Mouse (Mus musculus): ENCODE measurements at regions not wholly inside any gene's neighbourhood (a gene's known extent, or its start where the extent isn't known, plus 50 kb on each side); places are given as distances from the start of the nearest gene placed in this dataset.

GRCm38 (mm10) chr3:123754011-123754610, 63.5 kb upstream of the Ndst3 start:
- DNase-seq (ENCODE audit: low spot score), result no peak

GRCm38 (mm10) chr3:123754927-123755326, 64.3 kb upstream of the Ndst3 start:
- no peak for DNase-seq (ENCODE audit: low spot score)

DNA sequence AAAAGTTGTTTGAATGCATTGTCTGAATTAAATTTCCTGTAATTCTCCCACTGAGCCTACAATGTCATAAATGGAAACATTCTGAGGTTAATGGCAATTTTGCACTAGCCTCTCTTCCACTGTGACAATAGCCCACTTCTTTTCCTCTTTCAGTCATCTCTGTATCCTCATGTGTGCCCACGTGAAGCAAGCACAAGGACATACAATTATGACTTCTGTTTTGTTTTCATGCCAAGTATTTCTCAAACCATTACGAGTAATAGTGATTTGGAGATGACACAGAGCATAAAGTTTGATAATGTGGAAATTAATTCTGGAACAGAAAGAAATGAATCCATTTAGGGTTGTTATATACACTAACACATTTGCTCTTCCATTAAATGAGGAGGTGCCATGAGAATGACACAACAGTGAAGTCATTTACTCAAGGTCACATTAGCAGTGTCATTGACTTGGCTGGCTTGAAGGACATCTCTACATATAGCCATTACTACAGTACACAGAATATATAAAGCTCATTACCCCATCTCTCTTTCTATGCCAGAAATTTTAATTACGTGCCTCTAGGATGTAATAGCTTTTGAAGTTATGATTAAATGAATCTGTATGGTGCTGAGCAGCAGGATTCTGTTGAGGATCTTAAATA, 75.4 kb upstream of the Ndst3 start:
- no peak for DNase-seq (ENCODE audit: low spot score)

GRCm38 (mm10) chr3:123766557-123766913, 75.9 kb upstream of the Ndst3 start:
- no peak for DNase-seq (ENCODE audit: low spot score)

GRCm38 (mm10) chr3:123780507-123780906, 89.9 kb upstream of the Ndst3 start:
- no peak for DNase-seq (ENCODE audit: low spot score)

GRCm38 (mm10) chr3:123781581-123781980, 90.9 kb upstream of the Ndst3 start:
- DNase-seq (ENCODE audit: low spot score), result no peak

- no peak for DNase-seq (ENCODE audit: low spot score)
Measured at GRCm38 (mm10) chr3:123784127-123784526, 93.5 kb upstream of the Ndst3 start.

DNA sequence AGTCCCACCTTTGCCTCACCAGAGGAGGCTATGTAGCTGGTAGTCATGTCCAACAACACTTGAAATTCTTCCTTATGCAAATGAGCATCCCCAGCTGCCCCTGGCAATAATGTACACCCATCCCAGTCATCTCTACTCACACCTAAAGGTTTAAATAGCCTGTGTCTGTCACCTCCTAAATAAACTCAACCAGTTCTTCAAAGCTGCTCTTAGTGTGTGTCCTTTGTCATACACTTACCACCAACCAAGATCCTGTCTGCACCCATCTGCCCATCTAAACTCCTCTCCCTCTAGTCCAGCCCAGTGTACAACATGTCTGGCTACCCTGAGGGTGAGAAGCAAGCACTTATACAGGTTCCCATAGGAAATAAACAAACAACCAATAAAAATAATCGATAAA, 103.4 kb upstream of the Ndst3 start:
- no peak for DNase-seq (ENCODE audit: low spot score)

DNA sequence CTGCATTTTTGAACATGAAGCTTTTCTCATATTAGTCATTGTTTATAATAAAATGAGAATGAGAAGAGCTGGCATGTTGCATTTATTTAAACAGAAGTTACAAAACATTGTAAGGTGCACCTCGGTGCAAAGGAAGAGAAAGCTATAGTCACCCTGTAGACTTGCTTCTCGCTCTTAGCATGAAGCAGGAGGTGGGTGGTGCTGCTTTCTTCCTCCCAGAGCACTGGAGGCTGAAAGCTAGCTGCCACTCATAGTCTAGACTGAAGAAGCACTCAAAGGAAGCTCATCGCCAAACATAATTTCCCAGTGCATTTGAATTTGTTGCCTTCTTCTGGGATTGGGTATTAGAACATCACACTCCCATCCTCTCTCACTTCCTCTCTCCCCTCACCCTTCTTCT, 114.7 kb upstream of the Ndst3 start:
- no peak for DNase-seq (ENCODE audit: low spot score)

DNA sequence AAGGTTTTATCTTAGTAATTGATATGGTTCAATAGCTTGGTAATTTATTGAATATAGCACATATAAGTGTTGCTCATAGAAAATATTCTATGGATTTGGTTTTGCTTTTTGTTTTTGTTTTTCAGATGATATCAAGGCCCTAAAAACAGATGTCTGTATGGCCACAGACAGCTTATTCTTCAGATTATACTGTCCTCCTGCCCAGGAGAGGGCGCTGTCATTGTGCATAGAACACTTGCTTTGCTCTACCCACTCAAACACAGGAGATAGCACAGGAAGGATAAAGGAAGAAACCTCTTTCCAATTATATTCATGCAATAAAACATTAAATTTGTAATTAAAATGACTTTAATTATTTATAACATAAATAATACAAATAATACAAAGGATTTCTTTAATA, 115.4 kb upstream of the Ndst3 start:
- DNase-seq (ENCODE audit: low spot score), result no peak

GRCm38 (mm10) chr3:123806546-123806945, 115.9 kb upstream of the Ndst3 start:
- DNase-seq (ENCODE audit: low spot score), result no peak

DNA sequence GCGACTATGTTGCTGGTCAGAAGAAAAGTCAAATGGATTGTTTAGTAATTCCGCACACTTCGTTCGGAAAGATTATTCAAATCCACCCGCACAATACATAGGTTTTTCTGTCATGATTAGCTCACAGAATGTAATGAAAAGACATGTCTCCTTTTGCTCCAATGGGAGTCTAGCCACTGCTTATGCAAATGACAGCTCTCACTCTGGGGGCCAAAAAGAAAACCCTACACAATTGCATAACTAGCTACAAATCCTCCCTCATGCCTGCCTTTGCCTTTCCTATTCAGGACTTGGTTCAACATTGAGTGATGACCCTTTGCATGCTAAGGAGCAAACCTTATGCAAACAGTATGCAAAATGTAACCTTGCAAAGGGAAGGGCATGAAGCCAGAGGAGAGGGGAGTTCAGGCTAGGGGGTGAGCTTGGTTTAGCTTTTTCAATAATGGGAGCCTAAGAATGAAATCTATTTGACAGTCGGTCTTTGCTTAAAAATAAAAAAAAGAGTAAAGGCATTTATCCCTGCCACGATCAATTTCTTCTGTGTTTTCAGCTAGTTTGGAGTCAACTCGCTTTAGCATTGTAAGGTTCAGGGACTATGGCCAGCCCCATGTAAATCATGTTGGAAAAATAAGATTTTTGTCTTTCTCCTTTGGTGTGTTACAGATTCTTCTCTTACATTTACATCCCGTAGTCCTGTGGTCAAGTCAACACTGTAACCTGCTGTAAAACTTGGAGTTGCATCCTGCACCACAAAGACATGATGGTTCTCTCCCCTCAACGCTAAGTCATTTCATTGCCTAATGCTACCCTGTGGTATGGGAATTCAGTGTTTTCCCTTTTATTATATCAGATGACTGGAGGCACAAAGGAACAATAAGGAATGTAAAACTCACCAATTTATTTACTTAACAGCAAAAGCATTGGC, 119.6 kb upstream of the Ndst3 start:
- no peak for DNase-seq (ENCODE audit: low spot score)

DNA sequence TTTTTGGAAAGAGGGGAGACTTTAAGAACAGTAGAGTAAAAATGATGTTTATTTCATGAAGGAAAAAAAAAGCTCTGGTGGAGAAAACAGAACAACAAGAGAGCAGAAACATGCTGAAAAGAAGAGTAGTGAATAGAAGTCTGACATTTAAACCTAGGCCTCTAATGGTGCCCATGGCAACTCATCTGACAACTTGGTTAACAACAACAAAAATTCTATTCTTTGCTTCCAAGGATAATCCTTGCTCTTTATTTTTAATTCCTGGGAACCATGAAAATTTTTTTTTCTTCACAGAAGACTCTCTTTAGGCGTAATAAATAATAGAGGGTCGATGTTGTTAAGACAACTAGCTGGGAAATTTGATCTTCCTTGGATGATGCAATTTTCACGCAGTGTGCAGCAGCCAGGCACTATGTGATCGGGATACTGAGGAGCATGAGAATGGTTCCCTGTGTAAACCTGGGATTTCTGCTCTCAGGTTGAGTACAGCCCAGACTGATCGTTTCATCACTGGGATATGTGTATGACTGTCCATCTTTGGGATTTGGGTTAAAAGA, 120.4 kb upstream of the Ndst3 start:
- no peak for DNase-seq (ENCODE audit: low spot score)

GRCm38 (mm10) chr3:123828790-123829189, 138.1 kb upstream of the Ndst3 start:
- no peak for DNase-seq (ENCODE audit: low spot score)

- no peak for DNase-seq (ENCODE audit: low spot score)
Measured at GRCm38 (mm10) chr3:123838385-123839170, 147.9 kb upstream of the Ndst3 start.

DNA sequence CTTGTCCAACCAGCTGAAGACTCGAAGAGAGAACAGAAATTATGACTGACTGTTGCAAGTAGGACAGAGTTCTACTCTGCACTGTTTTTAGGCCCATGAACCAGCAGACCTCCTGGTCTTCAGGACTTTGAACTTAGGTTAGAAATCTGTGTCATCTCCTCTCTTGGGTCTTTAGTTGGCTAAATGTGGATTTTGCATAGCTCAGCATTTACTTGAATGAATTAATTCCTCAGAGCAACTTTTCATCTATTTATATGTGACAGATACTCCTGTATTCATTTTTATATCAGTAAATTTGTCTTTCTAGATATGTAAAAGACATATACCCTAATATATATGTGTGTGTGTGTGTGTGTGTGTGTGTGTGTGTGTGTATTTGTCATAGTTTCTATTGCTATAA, 155.9 kb upstream of the Ndst3 start:
- DNase-seq (ENCODE audit: low spot score), result no peak

DNA sequence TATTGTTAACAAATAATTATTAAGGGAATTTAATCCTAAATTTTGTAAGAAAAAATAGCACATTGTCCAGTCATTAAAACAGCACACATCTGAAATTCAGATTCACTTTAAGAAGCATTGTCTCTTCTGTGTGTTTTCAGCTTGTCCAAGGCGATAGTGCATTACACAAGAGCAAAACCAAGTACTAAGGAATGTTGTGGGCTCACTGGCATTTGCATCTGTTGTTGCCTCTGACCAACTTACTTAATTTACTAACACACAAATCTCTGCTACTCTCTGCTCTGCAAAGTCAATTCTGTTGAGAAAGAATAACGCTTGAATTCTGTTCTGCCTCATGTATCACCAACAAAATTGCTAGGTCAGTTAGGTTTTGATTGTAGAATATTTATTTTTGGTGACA, 158.0 kb upstream of the Ndst3 start:
- DNase-seq (ENCODE audit: low spot score), result no peak

- DNase-seq (ENCODE audit: low spot score), result no peak
Measured at GRCm38 (mm10) chr3:123852889-123853288, 162.2 kb upstream of the Ndst3 start.

GRCm38 (mm10) chr3:123873709-123874108, 183.1 kb upstream of the Ndst3 start:
- DNase-seq (ENCODE audit: low spot score), result no peak

- no peak for DNase-seq (ENCODE audit: low spot score)
Measured at GRCm38 (mm10) chr3:123893691-123894090, 203.0 kb upstream of the Ndst3 start.

DNA sequence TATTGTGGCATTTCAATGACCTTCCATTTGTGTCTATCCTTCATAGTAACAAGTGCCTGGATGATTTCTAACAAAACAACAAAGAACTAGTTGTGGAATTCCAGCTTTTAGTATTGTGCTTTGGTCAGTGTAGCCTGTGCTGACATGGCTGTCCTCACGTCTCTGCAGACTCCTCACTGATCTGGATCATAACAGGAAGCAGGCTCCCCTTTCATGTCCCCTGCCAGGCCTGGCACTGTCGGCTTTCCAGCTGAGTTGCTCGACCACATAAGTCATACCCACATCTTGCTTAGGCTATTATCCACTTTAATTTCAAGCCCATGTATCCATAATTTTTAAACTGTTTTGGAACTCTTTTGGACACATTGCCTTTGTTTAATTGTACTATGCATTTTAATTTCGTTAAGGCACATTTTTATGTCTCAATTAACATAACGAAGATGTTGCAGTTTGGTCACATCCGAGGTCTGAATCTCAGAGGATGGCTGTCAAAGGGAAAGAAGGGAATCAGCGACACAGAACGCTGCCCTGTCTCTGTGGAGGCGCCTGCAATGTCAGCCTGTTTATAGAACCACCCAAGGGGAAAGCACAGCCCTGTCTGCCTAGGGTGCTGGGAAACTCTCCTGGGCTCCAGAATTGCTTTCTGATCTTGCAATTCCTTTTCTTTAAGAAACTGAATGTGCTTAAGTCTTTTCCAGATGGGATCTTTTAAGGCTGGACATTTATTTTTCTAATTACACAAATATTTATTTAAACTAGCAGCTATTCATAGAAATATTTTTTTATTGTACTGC, 215.5 kb upstream of the Ndst3 start:
- no peak for DNase-seq (ENCODE audit: low spot score)
